Mouse (Mus musculus) heart, adult 8-10 months (tissue): ENCODE measurements around the gene Edc4. TPM values are rescaled to one million over a fixed set of nuclear protein-coding genes. Genes with fewer than 3 reads are reported as not detected.

Source experiments
- DNase-seq: peaks from one replicate; pipeline ENCODE4 v3.0.0; 2022; ENCODE audit warnings: low spot score
- total RNA-seq, 4 experiments: library from RNA; stranded (reverse); gene quantifications; 2 replicates each; pipeline ENCODE4 v1.2.4; 2022

The Edc4 gene
- total RNA-seq, 4 experiments from 2014 or later = 23.6 to 25.6 (median 24.2) TPM

DNA sequence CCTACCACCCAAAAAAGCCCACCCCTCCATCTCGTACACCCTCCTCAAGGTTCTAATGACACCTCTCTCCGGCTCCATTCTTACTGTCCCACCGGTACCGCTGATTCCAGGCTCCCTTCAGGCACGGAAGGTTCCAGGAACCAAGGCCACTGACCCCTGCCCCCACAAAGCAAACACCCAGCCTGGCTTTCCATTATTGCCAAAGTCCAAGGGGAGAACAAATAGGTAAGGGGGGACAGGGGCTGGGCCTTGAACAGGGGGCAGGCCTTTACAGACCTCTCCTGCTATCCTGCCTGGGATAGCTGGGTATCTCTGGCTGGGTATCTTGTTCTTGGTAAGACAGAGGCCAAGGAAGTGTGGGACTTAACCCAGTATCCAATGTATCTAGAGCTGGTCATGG, 61.9 kb downstream of the Edc4 start:
- DNase-seq = no peak

DNA sequence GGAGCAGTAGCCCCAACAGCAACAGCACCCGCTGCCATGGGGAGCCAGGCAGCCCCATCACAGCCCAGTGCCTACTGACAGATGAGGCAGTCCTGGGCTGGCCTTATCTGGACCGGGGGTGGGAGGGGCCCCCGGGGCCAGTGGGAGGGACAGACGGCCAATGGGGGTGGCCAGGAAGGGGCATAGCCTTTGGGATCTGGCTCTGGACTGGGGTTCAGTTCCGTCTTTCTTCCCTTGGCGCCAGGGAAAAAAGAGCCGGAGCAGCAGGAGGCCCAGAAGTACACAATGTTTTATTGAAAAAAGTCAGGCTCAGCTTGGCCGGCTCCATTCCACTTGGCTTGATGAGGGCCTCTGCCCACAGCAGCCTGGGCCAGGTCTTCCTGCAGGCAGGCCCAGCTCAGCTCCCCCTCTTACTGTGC, 62.6 kb downstream of the Edc4 start, which contains the start of gene Lcat:
Gene Lcat (minus strand): TSS at position 62 of the 419 bp plus-strand sequence.
- no peak for DNase-seq

Other genes starting within 250 kb of the Edc4 start
- gene Ctcf, start 244.3 kb upstream of the Edc4 start, total RNA-seq = 10 to 100 TPM; 37.4 to 46.3 (median 40.7) TPM
- gene Agrp, start 243.5 kb upstream of the Edc4 start, total RNA-seq = not detected
- under 1 TPM; 0.13 to 0.22 (median 0.14) TPM for gene Carmil2, start 194.6 kb upstream of the Edc4 start, total RNA-seq
- gene Acd, start 179.8 kb upstream of the Edc4 start, total RNA-seq = 10 to 100 TPM; 10.2 to 11.5 (median 10.5) TPM
- 1 to 10 TPM; 5.9 to 8.1 (median 7.0) TPM for gene Pard6a, start 179.7 kb upstream of the Edc4 start, total RNA-seq
- not detected for gene 4933405L10Rik, start 173.2 kb upstream of the Edc4 start, total RNA-seq
- 1 to 10 TPM; 1.2 to 2.7 (median 2.3) TPM for gene Enkd1, start 172.7 kb upstream of the Edc4 start, total RNA-seq
- 1 to 10 TPM; 2.8 to 3.9 (median 3.5) TPM for gene Gfod2, start 122.2 kb upstream of the Edc4 start, total RNA-seq
- 10 to 100 TPM; 17.4 to 20.0 (median 18.7) TPM for gene Ranbp10, start 53.5 kb upstream of the Edc4 start, total RNA-seq
- gene Tsnaxip1, start 53.1 kb upstream of the Edc4 start, total RNA-seq = not detected
- gene Cenpt, start 27.6 kb upstream of the Edc4 start, total RNA-seq = 1 to 10 TPM; 2.0 to 2.6 (median 2.5) TPM
- 10 to 100 TPM; 26.4 to 30.7 (median 28.0) TPM for gene Thap11, start 25.7 kb upstream of the Edc4 start, total RNA-seq
- gene Nutf2, start 20.3 kb upstream of the Edc4 start, total RNA-seq = 10 to 100 TPM; 16.4 to 44.3 (median 30.6) TPM
- 1 to 10 TPM in 1 of 4 experiments, under 1 TPM in 3; 0.49 to 1.1 (median 0.85) TPM for gene Nrn1l, start 12.7 kb downstream of the Edc4 start, total RNA-seq
- gene Pskh1, start 19.6 kb downstream of the Edc4 start, total RNA-seq = 10 to 100 TPM; 15.6 to 19.2 (median 18.1) TPM
- gene Ctrl, start 53.0 kb downstream of the Edc4 start, total RNA-seq = under 1 TPM in 1 of 4 experiments, not detected in 3; 0.44 TPM
- 10 to 100 TPM; 54.6 to 72.9 (median 62.2) TPM for gene Psmb10, start 57.6 kb downstream of the Edc4 start, total RNA-seq
- 1 to 10 TPM in 1 of 4 experiments, under 1 TPM in 3; 0.34 to 1.7 (median 0.57) TPM for gene Lcat, start 62.5 kb downstream of the Edc4 start, total RNA-seq
- gene Slc12a4, start 85.2 kb downstream of the Edc4 start, total RNA-seq = 10 to 100 TPM; 39.9 to 50.4 (median 43.5) TPM
- not detected for gene Dpep3, start 98.5 kb downstream of the Edc4 start, total RNA-seq
- gene Dus2, start 110.5 kb downstream of the Edc4 start, total RNA-seq = 10 to 100 TPM in 1 of 4 experiments, 1 to 10 TPM in 3; 8.5 to 10.9 (median 8.7) TPM
- not detected for gene Dpep2nb, start 125.1 kb downstream of the Edc4 start, total RNA-seq
- 10 to 100 TPM; 11.0 to 12.4 (median 11.2) TPM for gene Ddx28, start 131.0 kb downstream of the Edc4 start, total RNA-seq
- 10 to 100 TPM; 14.1 to 19.5 (median 18.0) TPM for gene Nfatc3, start 178.0 kb downstream of the Edc4 start, total RNA-seq